Mouse (Mus musculus) common myeloid progenitor, adult 5-6 weeks (primary cell): ENCODE data around the gene Tns1. TPM values are rescaled to one million over a fixed set of nuclear protein-coding genes. Genes with fewer than 3 reads are reported as not detected.

Experiments
- ATAC-seq: replicated peaks from 2 replicates; pipeline ENCODE4 v1.8.0; 2016; ENCODE audit warnings: low read depth, mild to moderate bottlenecking, moderate TSS enrichment, inconsistent platforms; ENCODE audit not compliant: poor library complexity, severe bottlenecking
- total RNA-seq: library from RNA; stranded (forward); fragments of 200-1000, 187-1606 nt; gene quantifications from 2 replicates; pipeline ENCODE4 v1.2.3, GENCODE M21; 2017

Gene Tns1
- total RNA-seq, 1 experiment from 2014 or later, result 39.4 TPM

DNA sequence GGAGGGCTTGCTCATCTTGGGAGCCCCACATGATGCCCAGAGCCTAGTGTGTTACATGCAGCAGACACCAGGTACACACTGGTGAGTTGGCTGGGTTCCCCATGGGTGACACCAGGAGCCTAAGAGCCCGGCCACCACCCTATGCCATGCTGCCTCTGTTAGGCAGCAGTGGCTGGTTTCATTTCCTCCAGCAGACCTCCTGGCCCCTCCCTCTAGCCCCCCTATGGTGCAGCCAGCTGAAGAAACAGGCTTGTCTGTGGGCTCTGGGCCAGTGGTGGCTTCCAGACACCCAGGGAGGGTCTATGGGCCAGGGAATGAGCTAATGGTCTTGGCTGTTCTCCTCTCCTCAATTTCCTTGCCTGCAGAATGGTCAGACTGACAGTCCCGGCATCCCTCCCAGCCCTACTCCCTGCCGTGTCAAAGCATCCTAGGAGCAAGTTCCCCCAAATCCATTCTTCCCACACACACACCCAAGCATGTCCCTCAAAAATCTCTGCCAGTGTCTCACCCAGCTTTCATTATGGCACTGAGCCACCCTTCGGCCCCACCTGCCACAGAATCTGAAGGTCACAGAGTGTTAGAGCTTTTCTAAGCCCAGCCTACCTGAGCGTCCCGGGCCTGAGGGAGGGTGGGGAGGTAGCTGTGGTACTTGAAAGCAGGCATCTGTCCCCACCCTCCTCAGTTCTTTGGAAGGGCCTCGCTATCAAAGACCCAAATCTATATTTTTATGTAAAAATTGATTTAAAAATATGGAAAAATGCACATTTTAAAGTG is 29.6 kb downstream of the Tns1 start:
- ATAC-seq, result peak; percentile 79

DNA sequence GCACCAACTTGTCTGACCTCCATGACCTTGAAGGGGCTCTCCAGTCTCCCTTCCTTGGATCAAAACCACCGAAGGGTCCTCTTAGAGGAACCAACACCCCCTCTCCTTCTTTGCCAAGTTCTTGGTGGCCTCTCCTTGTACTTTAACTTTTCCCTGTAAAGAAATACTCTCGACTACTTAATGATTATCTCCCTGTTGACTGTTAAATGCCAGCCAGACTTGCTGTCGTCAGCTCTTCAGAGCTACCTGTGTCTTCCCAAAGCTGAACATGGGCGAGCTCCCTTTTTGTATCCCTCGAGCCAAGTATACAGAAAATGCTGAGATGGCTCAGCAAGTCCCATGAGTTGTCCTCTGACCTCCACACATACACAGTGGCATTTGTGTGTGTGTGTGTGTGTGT is 30.8 kb downstream of the Tns1 start:
- no peak for ATAC-seq

DNA sequence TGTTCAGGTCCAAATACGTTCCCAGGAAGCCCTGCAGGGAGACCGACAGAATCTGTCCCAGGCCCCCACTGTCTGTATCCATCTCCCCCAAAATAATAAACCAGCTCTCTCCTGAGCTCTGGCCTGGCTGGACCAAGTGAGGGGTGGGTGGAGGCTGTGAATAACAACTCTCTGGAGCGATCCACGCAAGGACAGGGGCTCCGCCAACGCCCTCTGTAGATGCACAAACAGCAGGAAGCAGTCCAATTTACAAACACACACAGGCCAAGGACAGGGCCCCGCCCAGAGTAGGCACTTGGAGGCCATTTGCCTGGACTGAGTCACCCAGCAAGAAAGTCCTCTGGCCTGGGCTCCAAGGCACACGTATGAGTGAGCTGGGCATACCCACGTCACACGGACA is 32.0 kb downstream of the Tns1 start:
- ATAC-seq, result no peak

DNA sequence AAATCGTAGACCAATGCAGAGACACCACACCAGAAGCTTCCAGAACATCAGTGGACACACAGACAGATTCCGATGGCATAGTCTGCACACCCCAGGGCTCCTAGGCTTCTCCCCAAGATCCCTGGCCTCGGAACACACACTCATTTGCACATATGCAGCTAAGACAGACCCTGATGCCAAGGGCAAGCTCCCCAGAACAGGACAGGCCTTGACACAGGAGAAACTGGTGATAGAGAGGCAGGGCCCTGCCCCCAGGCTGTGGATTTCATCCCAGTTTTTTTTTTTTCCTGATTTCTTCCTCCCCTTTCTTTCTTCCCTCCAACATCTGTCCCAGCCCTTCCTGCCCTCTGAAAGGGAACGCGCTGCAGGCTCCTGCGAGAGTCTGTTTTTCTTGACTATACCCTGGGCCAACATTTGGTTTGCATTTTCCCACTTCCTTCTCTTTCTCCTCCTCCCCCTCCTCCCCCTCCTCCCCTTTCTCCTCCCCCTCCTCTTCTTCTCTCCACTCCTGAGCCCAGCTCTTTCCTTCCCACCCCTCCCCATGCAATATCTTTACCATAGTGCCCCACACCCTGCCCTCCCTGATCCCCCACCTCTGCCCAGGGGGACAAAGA is 32.5 kb downstream of the Tns1 start:
- ATAC-seq, result no peak

DNA sequence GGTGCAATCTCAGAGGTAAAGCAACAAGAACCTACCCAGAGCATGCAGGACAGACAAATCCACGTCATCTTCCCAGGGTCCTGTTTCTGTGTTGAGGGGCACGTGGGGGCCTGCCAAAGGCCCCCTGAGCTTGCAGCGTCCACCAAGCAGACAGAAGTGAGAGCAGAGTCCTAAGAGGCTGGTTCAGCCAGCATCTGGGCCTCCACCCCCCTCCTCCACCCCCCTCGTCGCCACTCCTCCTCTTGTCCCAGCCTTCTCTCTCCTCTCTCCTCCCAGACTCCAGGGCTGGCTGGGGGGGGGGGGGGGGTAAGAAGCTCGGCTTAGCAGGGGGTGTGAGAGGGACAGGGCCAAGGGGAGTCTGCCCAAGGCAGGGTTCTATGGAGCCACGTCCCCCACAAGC is 33.1 kb downstream of the Tns1 start:
- no peak for ATAC-seq

DNA sequence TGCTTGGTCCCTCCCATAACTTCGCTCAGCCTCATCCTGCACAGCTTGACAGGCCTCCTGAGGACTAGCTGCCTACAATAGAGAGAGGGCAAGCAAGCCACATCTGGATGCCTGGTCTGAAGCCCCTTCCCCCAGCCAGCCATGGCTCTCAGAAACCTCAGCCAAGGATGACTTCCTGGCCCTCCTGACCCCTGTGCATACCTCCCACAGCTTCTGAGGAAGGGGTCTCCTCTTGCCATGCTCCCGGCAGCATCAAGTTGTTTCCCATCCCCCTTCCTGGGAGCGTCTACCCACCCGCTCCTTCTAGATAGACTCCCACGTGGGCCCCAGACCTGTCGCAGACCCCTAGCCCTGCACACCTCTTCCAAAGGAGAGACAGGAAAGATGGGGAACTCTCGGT is 33.9 kb downstream of the Tns1 start:
- no peak for ATAC-seq

DNA sequence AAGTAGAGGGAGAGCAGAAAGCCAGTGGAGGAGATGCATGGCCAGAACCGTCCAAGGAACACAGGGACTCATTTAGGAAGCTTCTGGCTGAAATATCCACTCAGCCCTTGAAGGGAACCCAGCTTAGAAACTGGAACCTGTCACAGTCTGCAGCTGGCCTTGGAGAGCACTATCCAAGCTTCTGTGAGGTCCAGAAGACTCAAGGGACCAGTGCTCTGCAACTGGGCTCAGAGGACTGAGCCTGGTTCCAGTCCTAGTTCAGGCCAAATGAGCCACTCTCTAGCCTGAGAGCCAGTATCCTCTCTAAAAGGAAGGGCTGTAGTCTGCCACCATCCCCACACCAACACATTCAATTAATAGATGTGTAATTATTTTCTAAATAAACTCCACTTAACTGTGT is 35.7 kb downstream of the Tns1 start:
- ATAC-seq, result no peak

DNA sequence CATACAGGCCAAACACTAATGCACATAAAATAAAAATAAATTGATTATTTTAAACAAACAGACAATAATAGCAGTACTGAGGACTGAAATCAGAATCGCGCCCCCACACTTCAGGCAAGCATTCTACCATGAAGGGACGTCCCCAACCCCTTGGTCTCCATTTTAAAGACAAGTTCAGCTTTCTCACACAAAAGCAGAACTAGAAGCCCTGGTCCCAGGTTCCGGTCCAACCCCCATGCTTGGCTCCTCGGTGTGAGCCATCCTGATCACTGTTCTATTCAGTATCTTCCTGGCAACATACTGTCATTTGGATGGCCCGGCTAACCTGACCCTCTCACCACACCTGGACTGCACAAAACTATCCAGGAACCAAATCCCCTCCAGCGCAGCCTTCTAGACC is 38.7 kb downstream of the Tns1 start:
- ATAC-seq, result no peak

DNA sequence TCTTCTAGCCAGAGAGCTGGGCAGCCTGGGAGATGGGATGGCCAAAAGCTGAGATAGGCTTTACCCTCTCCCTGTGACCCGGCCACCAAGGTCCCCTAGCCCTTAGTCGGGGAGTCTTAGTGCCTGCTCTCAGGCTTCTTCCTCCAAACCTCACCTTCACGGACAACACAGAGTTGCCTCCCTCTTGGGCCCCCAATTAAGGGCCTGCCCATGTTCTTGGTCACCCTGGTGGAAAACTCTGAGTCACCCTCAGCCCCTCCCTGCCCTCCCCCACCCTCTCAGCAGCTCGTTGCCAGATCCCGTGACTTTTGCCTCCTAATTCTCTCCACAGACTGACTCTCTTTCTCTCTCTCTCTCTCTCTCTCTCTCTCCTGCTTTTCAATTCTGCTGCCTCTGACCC is 39.5 kb downstream of the Tns1 start:
- ATAC-seq, result no peak

DNA sequence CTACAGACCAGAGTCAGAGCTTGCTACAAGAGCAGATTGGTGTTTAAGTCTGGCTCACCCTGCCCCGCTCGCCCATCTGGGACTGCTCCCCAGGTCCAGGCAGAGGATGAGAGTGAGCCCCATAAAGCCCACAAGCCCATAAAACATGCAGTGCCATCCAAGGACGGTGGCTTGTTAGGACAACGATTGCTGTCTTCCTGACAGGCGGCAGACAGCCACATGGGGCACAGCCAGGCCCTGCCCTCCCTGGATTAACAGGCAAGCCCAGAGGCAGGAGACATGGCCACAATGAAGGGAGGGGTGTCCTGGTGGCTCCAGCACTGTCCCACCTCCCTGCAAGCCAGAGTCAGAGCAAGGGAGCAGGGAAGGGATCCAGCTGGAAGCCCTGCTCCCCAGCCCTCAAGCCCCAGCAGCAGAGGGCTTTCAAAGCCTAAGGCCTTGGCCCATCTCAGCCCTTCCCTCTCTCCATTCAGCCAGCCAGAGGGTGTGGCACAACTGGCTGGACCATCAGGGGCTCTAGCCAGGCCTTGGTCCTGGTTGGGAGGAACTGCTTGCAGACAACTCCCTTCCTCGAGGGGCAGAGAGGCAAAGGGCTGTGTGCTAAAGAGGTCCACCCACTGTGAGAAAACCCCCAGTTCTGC is 40.1 kb downstream of the Tns1 start:
- ATAC-seq, result no peak

DNA sequence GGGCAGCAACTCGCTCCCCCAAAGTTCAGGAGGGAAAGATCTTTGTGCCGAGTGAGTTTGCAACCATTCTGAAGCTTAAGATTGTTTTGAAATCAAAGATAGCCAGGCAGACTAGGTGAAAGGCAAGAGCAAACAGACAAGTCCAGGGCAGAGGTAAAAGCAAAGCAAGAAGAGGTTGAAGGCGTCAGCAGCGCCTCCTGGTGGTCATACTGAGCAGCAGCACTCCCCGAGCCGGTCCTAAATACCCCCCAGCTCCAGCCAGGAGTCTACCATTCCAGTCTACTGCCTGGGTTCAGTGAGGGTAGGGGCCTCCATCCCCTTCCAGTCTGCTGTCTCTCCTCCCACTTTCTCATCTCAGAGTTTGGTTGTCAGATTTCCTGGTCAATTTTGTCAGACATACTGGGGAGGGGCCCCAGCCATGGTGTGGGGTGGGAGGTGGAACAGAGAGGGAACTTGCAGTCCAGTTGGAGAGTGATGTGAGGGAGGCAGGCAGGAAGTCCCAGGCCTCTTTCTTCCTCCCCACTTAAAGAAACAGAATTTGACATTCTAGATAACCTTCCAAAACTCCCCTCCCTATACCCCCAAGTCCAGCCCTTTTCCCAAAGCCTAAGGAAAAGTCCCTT is 41.3 kb downstream of the Tns1 start:
- ATAC-seq, result peak; percentile 62

DNA sequence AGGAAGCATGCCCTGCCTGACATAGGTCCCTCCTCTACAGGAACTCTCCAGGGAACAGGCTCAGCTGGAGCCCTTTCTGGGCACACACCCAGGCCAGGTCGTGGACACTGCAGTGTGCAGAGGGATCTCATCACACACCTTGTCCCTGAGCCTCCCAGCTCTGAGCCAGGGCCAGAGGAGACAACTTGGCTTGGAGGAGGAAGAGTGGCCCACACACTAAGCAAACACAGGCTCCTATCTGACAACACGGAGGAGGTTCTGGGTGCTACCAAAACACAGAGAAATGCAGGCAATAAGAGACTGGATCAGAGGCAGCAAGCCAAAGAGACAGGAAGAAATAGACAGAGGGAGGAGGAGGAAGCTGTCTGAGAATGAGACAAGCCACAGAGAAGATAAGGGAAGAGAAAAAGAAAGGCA is 42.7 kb downstream of the Tns1 start:
- peak; percentile 64 for ATAC-seq

DNA sequence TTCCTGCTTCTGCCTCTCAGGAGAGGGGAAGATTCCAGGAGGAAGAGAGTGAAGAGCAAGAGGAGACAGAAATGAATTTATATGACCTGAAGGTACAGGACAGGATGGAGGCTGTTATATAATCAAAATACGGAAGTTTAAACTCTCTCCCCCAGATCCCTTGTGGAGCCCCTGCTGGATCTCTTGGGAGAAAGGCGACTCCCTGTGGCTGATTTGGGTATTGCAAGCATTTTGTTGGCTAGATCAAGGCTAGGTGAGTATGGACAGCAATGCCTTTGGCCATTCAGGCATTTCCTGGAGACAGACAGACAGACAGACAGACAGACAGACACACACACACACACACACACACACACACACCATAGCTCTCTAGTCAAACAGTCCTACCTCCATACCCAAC is 46.9 kb downstream of the Tns1 start:
- peak; percentile 71 for ATAC-seq

DNA sequence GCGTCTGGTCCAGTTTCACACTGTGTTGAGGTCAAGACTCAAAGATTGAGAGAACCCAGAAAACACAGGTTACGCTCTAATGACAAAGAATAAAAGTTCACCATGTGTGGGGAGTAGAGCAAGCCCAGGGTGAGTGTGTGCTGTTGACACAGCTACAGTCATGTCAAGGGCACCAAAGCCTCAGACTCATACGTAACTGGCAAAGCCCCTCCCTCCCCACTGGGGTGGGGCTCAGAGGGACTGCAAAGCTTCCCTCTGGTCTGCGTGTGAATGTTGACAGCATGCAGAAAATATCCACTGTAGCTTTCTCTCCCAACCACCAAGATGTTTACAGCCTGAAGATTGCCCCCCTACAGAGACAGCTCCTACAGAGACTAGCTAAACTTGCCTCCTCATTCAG is 48.0 kb downstream of the Tns1 start:
- ATAC-seq, result no peak

DNA sequence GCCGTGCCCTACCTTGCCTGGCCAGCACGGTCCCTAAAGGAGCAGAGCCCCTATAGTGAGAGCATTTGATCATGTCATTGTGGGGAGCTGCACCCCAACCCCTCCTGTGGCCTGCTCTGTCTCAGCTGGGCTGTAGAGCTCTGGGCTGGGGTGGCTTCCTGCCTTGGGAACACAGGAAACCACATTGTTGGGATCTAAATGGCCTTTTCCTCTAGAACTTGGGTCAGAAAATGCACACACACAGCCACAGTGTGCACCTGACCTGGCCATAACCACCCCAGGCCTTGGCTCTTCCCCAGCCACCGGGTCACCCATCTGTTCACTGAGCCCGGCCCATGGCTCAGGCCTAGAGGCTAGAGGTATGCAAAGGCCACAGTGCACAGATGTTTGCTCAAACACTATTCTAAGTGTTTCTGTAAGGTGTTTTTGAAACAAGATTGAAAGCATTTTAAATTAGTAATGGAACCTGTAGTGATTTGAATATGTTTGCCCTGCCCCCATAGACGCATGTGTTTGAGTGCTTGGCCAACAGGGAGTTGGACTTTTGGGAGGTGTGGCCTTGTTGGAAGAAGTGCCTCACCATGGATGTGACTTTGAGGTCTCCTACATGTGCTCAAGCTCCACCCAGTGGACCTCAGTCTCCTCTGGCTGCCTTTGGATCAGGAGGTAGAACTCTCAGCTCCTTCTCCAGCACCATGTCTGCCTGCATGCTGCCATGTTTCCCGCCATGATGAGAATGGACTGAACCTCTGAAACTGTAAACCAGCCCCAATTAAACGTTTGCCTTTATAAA is 49.4 kb downstream of the Tns1 start:
- ATAC-seq, result no peak

DNA sequence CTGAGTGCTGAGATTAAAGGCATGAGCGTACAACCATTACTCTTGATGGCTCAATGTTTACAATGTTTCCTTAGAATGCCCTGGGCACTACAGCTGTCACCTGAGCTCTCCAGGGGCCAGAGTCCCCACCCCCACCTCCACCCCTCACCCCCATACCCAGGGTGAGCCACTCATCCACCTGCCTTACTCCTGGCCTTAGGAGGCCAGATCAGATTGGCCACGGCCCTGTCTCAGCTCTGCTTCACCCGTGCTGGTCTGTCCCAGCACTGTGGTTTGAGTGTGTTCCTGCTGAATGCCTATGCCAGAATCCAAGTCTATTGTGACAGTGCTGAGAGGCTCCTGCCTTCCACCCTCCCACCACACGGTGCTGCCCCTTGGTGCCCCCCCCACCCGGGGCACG is 50.5 kb downstream of the Tns1 start:
- ATAC-seq, result no peak

DNA sequence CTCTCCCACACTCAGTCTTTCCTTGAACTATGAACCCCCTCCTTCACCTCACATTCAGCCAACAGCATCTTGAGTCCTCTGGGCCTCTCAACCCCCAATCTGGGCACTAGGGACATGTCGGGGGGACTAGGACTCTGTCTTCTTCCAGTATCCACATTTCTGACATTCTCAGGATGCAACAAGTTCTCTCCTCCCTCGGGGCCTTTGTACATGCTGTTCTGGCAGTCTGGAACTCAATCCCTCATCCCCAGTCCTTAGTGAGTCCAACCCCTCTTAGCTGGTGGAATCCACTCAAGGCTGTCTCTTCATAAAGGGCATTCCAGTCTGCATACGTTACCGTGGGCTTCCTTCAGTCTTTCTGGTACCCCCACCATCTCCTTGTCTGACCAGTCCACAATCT is 53.5 kb downstream of the Tns1 start:
- ATAC-seq, result no peak

DNA sequence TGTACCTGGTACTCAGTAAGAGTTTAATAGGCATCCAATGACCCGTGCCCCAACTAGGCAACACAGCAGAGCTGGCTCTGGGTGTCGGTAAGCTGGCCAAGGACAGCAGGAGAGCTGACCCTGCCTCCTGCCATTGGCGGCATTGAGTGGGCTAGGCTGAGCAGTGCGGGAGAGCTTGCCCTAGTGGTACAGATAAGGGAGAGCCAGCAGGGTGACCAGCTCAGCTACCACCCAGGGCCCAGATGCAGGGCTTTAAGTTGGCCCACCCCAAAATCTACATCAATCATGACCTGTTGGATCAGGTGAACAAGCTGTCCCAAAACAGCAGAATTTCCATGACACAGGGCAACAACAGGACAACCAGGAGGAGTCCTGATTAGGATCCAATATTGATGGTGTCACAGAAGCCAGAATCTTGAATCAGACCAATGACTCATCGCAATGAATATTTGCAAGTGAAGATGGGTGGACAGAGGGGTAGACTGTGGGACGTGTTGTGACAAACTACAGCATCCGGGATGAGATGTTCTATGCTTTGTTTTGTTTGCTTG is 54.2 kb downstream of the Tns1 start:
- no peak for ATAC-seq

DNA sequence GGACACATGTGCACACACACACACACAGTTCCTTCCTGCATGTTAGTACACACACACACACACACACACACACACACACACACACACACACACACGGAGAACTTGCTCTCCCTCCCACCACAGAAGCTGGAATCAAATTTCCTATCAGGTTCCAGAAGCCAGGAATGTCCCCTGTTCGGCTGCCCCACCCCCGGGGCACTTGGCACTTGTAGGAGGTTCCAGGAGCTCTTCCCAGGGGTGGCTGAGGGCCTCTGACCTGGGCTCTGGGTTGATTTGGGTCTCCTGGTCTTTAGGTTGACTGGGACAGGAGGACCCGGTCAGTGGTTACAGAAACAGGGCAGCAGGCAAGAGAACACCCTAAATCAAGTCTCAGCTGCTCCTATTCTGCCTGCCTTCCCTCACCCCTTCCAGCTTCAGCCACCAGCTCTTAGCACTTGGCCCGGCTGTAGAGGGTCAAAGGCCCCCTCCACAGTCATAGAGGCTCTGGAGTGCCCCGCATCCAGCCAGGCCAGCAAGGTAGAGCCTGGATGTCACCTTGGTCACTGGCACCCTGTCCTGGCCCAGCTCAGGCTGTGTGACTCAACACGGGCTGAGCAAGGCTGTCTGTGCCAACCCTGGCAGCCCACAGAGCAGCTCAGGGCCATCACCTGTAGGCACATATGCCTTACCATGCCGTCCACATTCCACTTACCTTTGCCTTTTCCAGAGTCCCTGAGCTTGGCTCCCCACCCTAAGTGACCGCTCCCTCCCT is 55.0 kb downstream of the Tns1 start:
- ATAC-seq, result no peak
